Mouse (Mus musculus): ENCODE measurements around the gene Rnf115.

DNA sequence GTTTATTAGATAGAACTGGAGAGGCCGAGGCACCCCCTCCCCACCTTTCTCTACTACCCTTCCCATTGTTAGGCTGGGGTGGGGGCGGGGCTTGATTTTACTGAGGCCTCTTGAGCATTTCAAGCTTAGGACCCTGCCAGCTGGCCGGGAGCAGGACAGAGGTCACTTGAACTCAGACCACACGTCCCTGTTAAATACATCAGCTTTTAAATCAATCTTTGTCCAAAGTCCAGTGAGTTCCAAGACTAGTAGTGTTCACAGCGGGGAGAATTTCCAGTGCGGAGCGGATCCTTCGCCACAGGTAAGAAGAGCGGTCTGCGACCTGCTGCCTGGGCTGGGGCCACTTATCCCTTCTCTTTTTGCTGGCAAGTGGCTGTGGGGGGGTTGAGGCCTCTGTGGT, 102.4 kb downstream of the Rnf115 start:
- no peak for TF ChIP-seq CTCF (IDR thresholded peaks at IDR 0.05)
- TF ChIP-seq POLR2A (IDR thresholded peaks at IDR 0.05; ENCODE audit: insufficient read depth, low read depth, low read length) = no peak
- no peak for TF ChIP-seq EP300 (IDR thresholded peaks at IDR 0.05; ENCODE audit: insufficient read depth, low read depth, low read length)

All from heart, adult 2 months (tissue).